Mouse (Mus musculus) spleen, postnatal 4 days (tissue): ENCODE measurements at regions not wholly inside any gene's neighbourhood (a gene's known extent, or its start where the extent isn't known, plus 50 kb on each side); places are given as distances from the start of the nearest gene placed in this dataset.

Experiments
- DNase-seq, 2 experiments: peaks; one replicate each; pipeline ENCODE4 v3.0.0; 2022; ENCODE audit warnings: low spot score in 2 of 2

DNA sequence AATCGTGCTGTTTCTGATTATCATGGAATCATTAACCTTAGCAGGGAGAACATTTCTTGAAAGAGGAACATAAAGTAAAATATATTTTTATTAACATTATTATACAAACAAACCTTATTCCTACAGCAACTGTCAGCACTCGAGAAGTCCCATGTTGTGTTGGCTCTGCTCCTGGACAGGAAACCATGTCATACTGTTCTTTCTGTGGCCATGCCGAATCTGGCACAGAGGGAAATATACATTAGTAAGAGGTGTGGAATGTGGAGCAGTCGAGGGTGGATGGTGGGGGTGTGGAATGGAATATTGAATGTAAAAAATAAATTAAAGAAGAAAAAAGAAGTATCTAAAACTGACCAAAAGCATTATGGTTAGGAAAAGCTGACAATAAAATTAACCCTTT lies 342.1 kb upstream of the Pmfbp1 start:
- DNase-seq, result no peak

DNA sequence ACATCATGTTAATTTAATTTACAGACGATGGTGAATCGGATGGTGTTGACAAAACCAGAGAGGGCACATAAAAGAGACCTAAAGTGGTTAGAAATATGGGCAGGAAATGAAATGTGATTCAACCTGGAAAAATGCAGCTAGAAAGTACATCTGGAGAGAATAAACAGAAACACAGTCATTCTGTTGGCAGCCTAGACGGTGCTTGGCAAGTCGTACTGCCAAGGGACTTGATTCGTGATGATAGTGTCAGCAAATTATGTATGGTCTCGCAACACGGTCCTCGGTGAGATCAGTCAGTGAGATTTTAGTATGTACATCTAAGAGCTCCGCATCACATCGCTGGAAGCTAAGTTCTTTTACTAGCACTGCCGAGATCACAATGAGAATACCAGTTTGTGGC lies 338.3 kb upstream of the Pmfbp1 start:
- DNase-seq, result no peak

DNA sequence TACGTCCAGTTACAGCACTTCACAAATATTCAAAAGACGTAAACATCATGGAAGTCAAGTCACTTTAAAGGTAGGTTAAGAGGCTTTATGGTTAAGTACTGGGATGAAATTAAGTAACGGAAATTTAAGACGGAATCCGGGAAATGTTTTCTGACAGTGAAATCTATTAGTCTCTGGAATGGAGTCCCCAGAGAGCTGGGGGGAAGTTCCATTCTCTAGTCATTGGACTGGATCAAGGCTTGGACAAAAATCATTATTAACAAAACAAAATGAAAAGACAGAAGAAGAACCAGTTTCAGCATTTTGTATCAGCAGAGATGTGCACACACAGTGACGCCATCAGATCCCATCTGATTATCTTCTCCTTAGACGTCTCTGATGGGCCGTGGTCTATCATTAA lies 337.8 kb upstream of the Pmfbp1 start:
- DNase-seq, result no peak

- DNase-seq, result no peak
These were observed 321.1 kb upstream of the Pmfbp1 start for GRCm38 (mm10) chr8:109172701-109173100.

GRCm38 (mm10) chr8:109185558-109186198 lies 308.1 kb upstream of the Pmfbp1 start:
- DNase-seq, result no peak

GRCm38 (mm10) chr8:109187617-109188016 lies 306.2 kb upstream of the Pmfbp1 start:
- no peak for DNase-seq

- no peak for DNase-seq
These were observed 279.6 kb upstream of the Pmfbp1 start for GRCm38 (mm10) chr8:109214247-109214646.

DNA sequence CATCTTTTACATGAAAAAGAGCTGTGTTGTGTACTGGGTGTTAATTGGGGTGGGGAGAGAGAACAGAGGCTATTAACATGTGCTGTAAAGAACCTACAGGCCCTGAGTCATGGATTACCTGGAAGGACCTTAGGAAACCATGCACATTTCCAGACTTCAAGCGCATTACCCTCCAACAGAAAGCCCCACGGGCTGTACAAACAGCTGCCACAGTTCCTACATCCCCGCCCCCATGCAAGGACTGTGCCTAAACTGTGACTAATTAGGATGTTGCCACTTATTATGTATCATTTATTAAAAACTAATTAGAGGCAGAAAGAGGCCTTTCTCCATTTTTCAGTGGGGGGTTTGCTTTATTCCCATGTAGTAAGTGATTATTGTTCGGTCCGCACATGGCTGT lies 277.5 kb upstream of the Pmfbp1 start:
- no peak for DNase-seq

- no peak for DNase-seq
These were observed 276.5 kb upstream of the Pmfbp1 start for GRCm38 (mm10) chr8:109217326-109217725.

DNA sequence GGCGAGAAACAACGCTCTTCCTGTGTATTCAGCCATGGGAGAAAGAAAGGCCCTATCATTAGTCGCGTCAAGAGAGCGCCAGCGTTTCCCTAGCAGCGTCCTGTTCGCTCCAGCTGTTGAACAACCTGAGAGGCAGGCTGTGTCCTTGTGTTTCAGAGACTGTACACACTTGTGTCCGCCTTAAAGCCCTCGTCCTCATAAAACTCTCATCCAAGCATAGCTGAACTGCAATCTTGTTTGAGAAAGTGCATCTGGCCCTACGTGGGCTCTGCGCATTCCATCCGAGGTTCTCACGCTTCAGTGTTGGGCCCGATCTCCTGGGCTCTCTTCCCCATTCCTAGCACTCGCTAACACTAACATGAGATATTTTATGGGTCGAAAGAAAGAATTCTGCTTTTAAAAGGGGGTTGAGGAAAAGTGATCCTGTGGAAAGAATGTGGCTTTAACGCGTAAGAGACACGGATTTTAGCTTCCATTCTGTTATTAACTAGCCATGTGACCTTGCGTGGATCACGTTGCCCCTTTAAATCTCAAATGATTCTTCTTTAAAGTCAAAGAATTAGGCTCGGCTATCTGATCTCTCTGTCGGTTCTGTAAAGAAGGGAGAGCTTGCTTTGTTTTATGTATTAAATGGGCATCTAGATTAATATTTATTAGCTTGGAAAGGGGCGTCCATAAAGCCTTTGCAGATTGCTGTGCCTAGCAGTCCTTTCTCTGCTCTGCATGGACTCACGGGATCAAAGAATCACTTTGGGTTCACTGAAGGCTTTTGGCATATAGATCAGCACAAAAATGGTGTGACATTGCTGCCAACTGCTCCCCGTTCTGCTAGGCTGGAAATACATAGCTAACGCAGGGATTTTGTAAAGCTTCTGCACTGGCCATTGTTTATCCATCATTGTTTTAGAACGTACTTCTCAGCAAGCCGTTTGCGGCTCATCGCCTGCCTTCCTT lies 261.3 kb upstream of the Pmfbp1 start:
- no peak for DNase-seq

GRCm38 (mm10) chr8:109245526-109245925 lies 248.3 kb upstream of the Pmfbp1 start:
- DNase-seq, result no peak

GRCm38 (mm10) chr8:109247875-109248274 lies 246.0 kb upstream of the Pmfbp1 start:
- no peak for DNase-seq

DNA sequence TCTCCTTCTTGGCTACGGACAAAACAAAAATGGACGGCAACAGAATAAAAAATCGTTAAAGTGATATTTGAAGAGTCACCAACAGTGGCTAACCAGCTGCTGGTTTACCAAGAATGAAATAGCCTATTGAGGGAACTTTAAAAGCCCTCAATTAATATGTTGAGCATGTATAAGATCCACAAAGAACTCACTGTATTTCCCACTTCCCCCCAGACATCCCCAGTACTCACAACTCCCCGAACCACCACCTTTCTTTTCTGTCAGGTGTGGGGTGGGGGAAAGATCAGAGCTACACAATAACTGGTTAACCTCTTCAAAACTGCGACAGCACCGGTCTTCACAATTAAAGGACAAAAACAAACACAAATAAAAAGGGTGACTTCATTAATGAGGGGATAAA lies 245.5 kb upstream of the Pmfbp1 start:
- DNase-seq, result no peak

DNA sequence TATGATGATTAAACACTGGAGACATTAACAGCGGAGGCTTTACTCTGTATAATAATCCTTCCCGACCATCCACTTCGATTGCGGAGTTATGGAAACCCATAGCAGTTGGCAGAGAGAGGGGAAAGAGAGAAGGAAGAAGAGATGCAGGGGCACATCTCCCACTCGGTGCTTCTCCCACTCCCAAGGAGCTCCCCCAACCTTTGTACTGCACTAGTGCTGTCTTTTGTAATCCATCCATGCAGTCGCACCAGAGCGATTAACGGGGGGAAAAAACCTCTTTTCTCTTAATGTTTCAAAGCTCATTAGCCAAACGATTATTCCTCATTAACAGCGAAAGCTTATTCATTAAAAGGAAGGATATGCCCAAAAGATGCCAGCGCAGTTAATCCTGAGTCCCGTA lies 244.6 kb upstream of the Pmfbp1 start:
- DNase-seq, result no peak

- DNase-seq, result no peak
These were observed 244.1 kb upstream of the Pmfbp1 start for GRCm38 (mm10) chr8:109249691-109250090.

GRCm38 (mm10) chr8:109250551-109250950 lies 243.3 kb upstream of the Pmfbp1 start:
- no peak for DNase-seq

- no peak for DNase-seq
These were observed 242.4 kb upstream of the Pmfbp1 start for GRCm38 (mm10) chr8:109251360-109251798.

- no peak for DNase-seq
These were observed 241.4 kb upstream of the Pmfbp1 start for GRCm38 (mm10) chr8:109252404-109252803.

DNA sequence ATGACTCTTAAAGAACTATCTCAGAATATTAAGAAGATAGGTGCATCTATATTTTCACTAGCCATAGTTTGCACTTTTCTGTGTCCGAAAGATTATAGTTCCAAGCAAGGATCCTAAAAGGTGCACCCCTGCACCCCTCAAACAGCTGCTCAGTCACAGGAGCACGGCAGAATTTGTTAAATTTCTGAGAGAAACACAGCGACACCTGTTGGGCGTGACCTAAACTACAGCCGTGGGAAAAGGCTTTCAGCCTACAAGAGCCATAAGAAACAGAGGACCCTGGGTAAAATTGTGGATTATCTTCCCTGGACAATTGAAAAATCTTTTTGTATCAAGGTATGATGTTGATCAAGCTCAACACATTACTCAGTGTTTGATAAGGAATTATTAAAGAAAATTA lies 214.7 kb upstream of the Pmfbp1 start:
- DNase-seq, result peak in 1 of 2 experiments; percentile 71

GRCm38 (mm10) chr8:109280540-109280939 lies 213.3 kb upstream of the Pmfbp1 start:
- DNase-seq, result no peak

DNA sequence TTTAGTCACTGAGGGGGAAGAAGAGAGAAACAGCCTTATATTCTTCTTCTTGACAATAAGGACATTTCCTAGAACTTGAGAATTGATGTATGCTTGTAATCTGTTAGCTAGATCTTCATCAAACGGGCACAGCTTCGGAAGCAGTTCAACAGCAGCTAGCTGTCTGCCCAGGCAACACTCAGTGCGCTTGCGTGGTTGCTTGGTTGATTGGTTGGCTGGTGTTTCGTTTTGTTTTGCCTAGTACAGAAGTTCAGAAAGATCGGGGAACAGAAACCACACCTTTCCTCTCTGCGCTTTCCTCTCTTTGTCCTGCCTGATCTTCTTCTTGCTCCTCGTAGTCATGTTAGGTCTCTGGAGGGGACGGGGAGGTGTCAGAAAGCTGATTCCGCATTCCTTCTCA lies 212.2 kb upstream of the Pmfbp1 start:
- DNase-seq, result no peak

GRCm38 (mm10) chr8:109310670-109311386 lies 183.0 kb upstream of the Pmfbp1 start:
- no peak for DNase-seq
